Mouse (Mus musculus): ENCODE measurements around the gene Apom. TPM values are rescaled to one million over a fixed set of nuclear protein-coding genes. Genes with fewer than 3 reads are reported as not detected.

Apom gene
- total RNA-seq, 2 experiments from 2014 or later = not detected

GRCm38 (mm10) chr17:35096597-35096996 is 35.3 kb downstream of the Apom start:
- DNase-seq = no peak

GRCm38 (mm10) chr17:35094475-35095365 is 37.1 kb downstream of the Apom start:
- DNase-seq = no peak

- no peak for DNase-seq
Measured at GRCm38 (mm10) chr17:35092403-35093198, 39.2 kb downstream of the Apom start.

- DNase-seq = no peak
Measured at GRCm38 (mm10) chr17:35090166-35090932, 41.5 kb downstream of the Apom start.

- peak; percentile 94 to 95 for DNase-seq
Measured at GRCm38 (mm10) chr17:35088825-35089644, 42.8 kb downstream of the Apom start, which contains the start of gene Abhd16a. Gene Abhd16a, plus strand, starts transcription at chr17:35089263.

GRCm38 (mm10) chr17:35088151-35088550 is 43.7 kb downstream of the Apom start:
- no peak for DNase-seq

GRCm38 (mm10) chr17:35085208-35085865 is 46.5 kb downstream of the Apom start, which contains the start of gene Ly6g6f:
Gene Ly6g6f, minus strand, starts transcription at chr17:35085610.
- no peak for DNase-seq

GRCm38 (mm10) chr17:35083929-35084497 is 47.8 kb downstream of the Apom start:
- DNase-seq = no peak

- DNase-seq = no peak
Measured at GRCm38 (mm10) chr17:35082841-35083576, 48.8 kb downstream of the Apom start.

GRCm38 (mm10) chr17:35080710-35081109 is 51.1 kb downstream of the Apom start:
- no peak for DNase-seq

GRCm38 (mm10) chr17:35080248-35080647 is 51.6 kb downstream of the Apom start:
- no peak for DNase-seq

GRCm38 (mm10) chr17:35079778-35080177 is 52.1 kb downstream of the Apom start:
- DNase-seq = no peak

Other genes starting within 250 kb of the Apom start
- gene C2, start 233.8 kb downstream of the Apom start, total RNA-seq (2021) = 1 to 10 TPM in 1 of 2 experiments, under 1 TPM in 1; 0.22 to 2.0 TPM
- 100 to 1,000 TPM; 175 to 182 TPM for gene Ehmt2, start 233.6 kb downstream of the Apom start, total RNA-seq (2021)
- under 1 TPM in 1 of 2 experiments, not detected in 1; 0.28 TPM for gene Slc44a4, start 217.6 kb downstream of the Apom start, total RNA-seq (2021)
- 10 to 100 TPM; 37.6 to 41.2 TPM for gene Neu1, start 200.8 kb downstream of the Apom start, total RNA-seq (2021)
- 10 to 100 TPM; 28.0 to 35.6 TPM for gene Hspa1b, start 172.8 kb downstream of the Apom start, total RNA-seq (2021)
- gene Gm20481, start 162.1 kb downstream of the Apom start, total RNA-seq (2021) = not detected
- 10 to 100 TPM; 19.1 to 26.6 TPM for gene Hspa1a, start 159.9 kb downstream of the Apom start, total RNA-seq (2021)
- under 1 TPM; 0.42 to 0.48 TPM for gene Hspa1l, start 159.3 kb downstream of the Apom start, total RNA-seq (2021)
- gene Lsm2, start 150.2 kb downstream of the Apom start, total RNA-seq (2021) = 10 to 100 TPM; 17.3 to 19.1 TPM
- 10 to 100 TPM; 45.1 to 50.1 TPM for gene Vars, start 131.1 kb downstream of the Apom start, total RNA-seq (2021)
- gene Vwa7, start 115.5 kb downstream of the Apom start, total RNA-seq (2021) = under 1 TPM; 0.22 to 0.33 TPM
- under 1 TPM; 0.62 to 0.94 TPM for gene Sapcd1, start 104.0 kb downstream of the Apom start, total RNA-seq (2021)
- under 1 TPM; 0.62 to 0.73 TPM for gene Msh5, start 85.3 kb downstream of the Apom start, total RNA-seq (2021)
- 10 to 100 TPM in 1 of 2 experiments, 1 to 10 TPM in 1; 6.7 to 11.5 TPM for gene Clic1, start 82.1 kb downstream of the Apom start, total RNA-seq (2021)
- 10 to 100 TPM; 16.0 to 18.0 TPM for gene Ddah2, start 73.0 kb downstream of the Apom start, total RNA-seq (2021)
- gene Ly6g6c, start 66.7 kb downstream of the Apom start, total RNA-seq (2021) = not detected
- not detected for gene Mpig6b, start 65.9 kb downstream of the Apom start, total RNA-seq (2021)
- 1 to 10 TPM; 3.6 to 5.4 TPM for gene Ly6g6e, start 55.1 kb downstream of the Apom start, total RNA-seq (2021)
- 1 to 10 TPM in 1 of 2 experiments, under 1 TPM in 1; 0.99 to 2.1 TPM for gene Ly6g6d, start 54.0 kb downstream of the Apom start, total RNA-seq (2021)
- gene Ly6g6f, start 46.4 kb downstream of the Apom start, total RNA-seq (2021) = not detected
- 100 to 1,000 TPM; 101 to 102 TPM for gene Abhd16a, start 42.8 kb downstream of the Apom start, total RNA-seq (2021)
- not detected for gene Ly6g5c, start 23.8 kb downstream of the Apom start, total RNA-seq (2021)
- under 1 TPM in 1 of 2 experiments, not detected in 1; 0.70 TPM for gene Ly6g5b, start 16.6 kb downstream of the Apom start, total RNA-seq (2021)
- gene Gpank1, start 10.6 kb downstream of the Apom start, total RNA-seq (2021) = 10 to 100 TPM; 13.0 to 15.2 TPM
- 100 to 1,000 TPM; 169 to 176 TPM for gene Csnk2b, start 10.0 kb downstream of the Apom start, total RNA-seq (2021)
- gene D17H6S53E, start 5.7 kb downstream of the Apom start, total RNA-seq (2021) = 10 to 100 TPM; 25.6 to 29.3 TPM
- gene Bag6, start 3.1 kb upstream of the Apom start, total RNA-seq (2021) = 100 to 1,000 TPM; 304 to 319 TPM
- 100 to 1,000 TPM; 315 to 340 TPM for gene Prrc2a, start 32.8 kb upstream of the Apom start, total RNA-seq (2021)
- gene Aif1, start 44.0 kb upstream of the Apom start, total RNA-seq (2021) = 10 to 100 TPM; 10.1 to 10.9 TPM
- 1 to 10 TPM; 7.1 to 7.7 TPM for gene Lst1, start 56.4 kb upstream of the Apom start, total RNA-seq (2021)
- under 1 TPM in 1 of 2 experiments, not detected in 1; 0.30 TPM for gene Ltb, start 62.4 kb upstream of the Apom start, total RNA-seq (2021)
- gene Tnf, start 70.0 kb upstream of the Apom start, total RNA-seq (2021) = not detected
- gene Lta, start 73.3 kb upstream of the Apom start, total RNA-seq (2021) = under 1 TPM; 0.28 to 0.42 TPM
- gene Gm16181, start 88.8 kb upstream of the Apom start, total RNA-seq (2021) = not detected
- gene Atp6v1g2, start 101.6 kb upstream of the Apom start, total RNA-seq (2021) = 100 to 1,000 TPM; 602 to 647 TPM
- gene Nfkbil1, start 103.7 kb upstream of the Apom start, total RNA-seq (2021) = 10 to 100 TPM; 13.3 to 13.6 TPM
- 100 to 1,000 TPM; 220 to 232 TPM for gene Ddx39b, start 109.7 kb upstream of the Apom start, total RNA-seq (2021)
- 10 to 100 TPM; 13.4 to 18.0 TPM for gene H2-D1, start 130.7 kb upstream of the Apom start, total RNA-seq (2021)
- gene H2-Q1, start 188.4 kb upstream of the Apom start, total RNA-seq (2021) = under 1 TPM in 1 of 2 experiments, not detected in 1; 0.20 TPM
- gene H2-Q2, start 210.2 kb upstream of the Apom start, total RNA-seq (2021) = under 1 TPM in 1 of 2 experiments, not detected in 1; 0.37 TPM
- gene H2-Q4, start 247.6 kb upstream of the Apom start, total RNA-seq (2021) = 1 to 10 TPM; 1.3 to 2.5 TPM